Mouse (Mus musculus): ENCODE results near the gene Pias1. TPM values are rescaled to one million over a fixed set of nuclear protein-coding genes. Genes with fewer than 3 reads are reported as not detected.

The Pias1 gene
- total RNA-seq, 2 experiments from 2014 or later = 24.6 to 26.2 TPM

Other genes starting within 250 kb of the Pias1 start
- gene Fem1b, start 176.0 kb downstream of the Pias1 start, total RNA-seq (2021) = 10 to 100 TPM; 24.8 to 25.9 TPM
- gene Cln6, start 149.1 kb downstream of the Pias1 start, total RNA-seq (2021) = 10 to 100 TPM; 16.0 to 17.0 TPM
- 1 to 10 TPM; 2.4 to 2.9 TPM for gene Calml4, start 129.8 kb downstream of the Pias1 start, total RNA-seq (2021)
- gene Skor1, start 161.0 kb upstream of the Pias1 start, total RNA-seq (2021) = not detected

Measured in heart, postnatal 14 days (tissue).